Mouse (Mus musculus): Measurements from ENCODE around the gene Scamp2.

The Scamp2 gene

GRCm38 (mm10) chr9:57560861-57561710, at the start of gene Scamp2:
Scamp2 (plus strand) TSS chr9:57560943.
- peak; percentile 63 for DNase-seq (ENCODE audit: low spot score)

GRCm38 (mm10) chr9:57517113-57517512, 43.6 kb upstream of the Scamp2 start:
- no peak for DNase-seq (ENCODE audit: low spot score)

- no peak for DNase-seq (ENCODE audit: low spot score)
Observed at GRCm38 (mm10) chr9:57520375-57521055, 40.2 kb upstream of the Scamp2 start.

GRCm38 (mm10) chr9:57521056-57521911, 39.5 kb upstream of the Scamp2 start, which contains the start of gene Cox5a:
Cox5a (plus strand) TSS chr9:57521274.
- peak; percentile 80 for DNase-seq (ENCODE audit: low spot score)

- DNase-seq (ENCODE audit: low spot score) = no peak
Observed at GRCm38 (mm10) chr9:57522114-57522860, 38.5 kb upstream of the Scamp2 start.

GRCm38 (mm10) chr9:57522861-57523246, 37.9 kb upstream of the Scamp2 start:
- no peak for DNase-seq (ENCODE audit: low spot score)

GRCm38 (mm10) chr9:57523754-57524153, 37.0 kb upstream of the Scamp2 start:
- DNase-seq (ENCODE audit: low spot score) = no peak

GRCm38 (mm10) chr9:57524439-57524838, 36.3 kb upstream of the Scamp2 start:
- no peak for DNase-seq (ENCODE audit: low spot score)

GRCm38 (mm10) chr9:57525516-57525915, 35.2 kb upstream of the Scamp2 start:
- DNase-seq (ENCODE audit: low spot score) = no peak

GRCm38 (mm10) chr9:57526435-57526834, 34.3 kb upstream of the Scamp2 start:
- no peak for DNase-seq (ENCODE audit: low spot score)

- no peak for DNase-seq (ENCODE audit: low spot score)
Observed at GRCm38 (mm10) chr9:57531946-57532345, 28.8 kb upstream of the Scamp2 start.

- no peak for DNase-seq (ENCODE audit: low spot score)
Observed at GRCm38 (mm10) chr9:57536362-57536761, 24.4 kb upstream of the Scamp2 start.

GRCm38 (mm10) chr9:57537044-57537727, 23.6 kb upstream of the Scamp2 start, which contains the start of gene Fam219b:
Fam219b (plus strand) TSS chr9:57537528.
- peak; percentile 59 for DNase-seq (ENCODE audit: low spot score)

- no peak for DNase-seq (ENCODE audit: low spot score)
Observed at GRCm38 (mm10) chr9:57537728-57538181, 23.0 kb upstream of the Scamp2 start.

GRCm38 (mm10) chr9:57539550-57539949, 21.2 kb upstream of the Scamp2 start:
- DNase-seq (ENCODE audit: low spot score) = no peak

GRCm38 (mm10) chr9:57541312-57541711, 19.4 kb upstream of the Scamp2 start:
- no peak for DNase-seq (ENCODE audit: low spot score)

- no peak for DNase-seq (ENCODE audit: low spot score)
Observed at GRCm38 (mm10) chr9:57543951-57544350, 16.8 kb upstream of the Scamp2 start.

GRCm38 (mm10) chr9:57547287-57547686, 13.5 kb upstream of the Scamp2 start:
- no peak for DNase-seq (ENCODE audit: low spot score)

- no peak for DNase-seq (ENCODE audit: low spot score)
Observed at GRCm38 (mm10) chr9:57547869-57548268, 12.9 kb upstream of the Scamp2 start.

GRCm38 (mm10) chr9:57549186-57549585, 11.6 kb upstream of the Scamp2 start:
- no peak for DNase-seq (ENCODE audit: low spot score)
